Mouse (Mus musculus): ENCODE data around the gene Lypd1. TPM values are rescaled to one million over a fixed set of nuclear protein-coding genes. Genes with fewer than 3 reads are reported as not detected.

The Lypd1 gene
- total RNA-seq (2023), result not detected

GRCm38 (mm10) chr1:125912601-125913600, at the start of gene Lypd1:
Gene Lypd1 (minus strand): TSS chr1:125913101.

Other genes with a start within 250 kb of the Lypd1 start
- not detected for gene Gpr39, start 236.1 kb downstream of the Lypd1 start, total RNA-seq (2023)